Mouse (Mus musculus) neural tube, embryonic 11.5 days (tissue): ENCODE data around the gene Lmna. TPM values are rescaled to one million over a fixed set of nuclear protein-coding genes. Genes with fewer than 3 reads are reported as not detected.

Source experiments
- ATAC-seq: fragments of 200-750 bp; cut with Nextera tagmentation; 2 replicates; pipeline ENCODE4 v1.8.0; 2017; ENCODE audit warnings: moderate number of reproducible peaks, mild to moderate bottlenecking, moderate TSS enrichment, moderate library complexity; ENCODE audit not compliant: insufficient read depth, low FRiP score, low TSS enrichment
- DNase-seq: peaks from one replicate; pipeline ENCODE4 v3.0.0-alpha.2; 2015; ENCODE audit warnings: low spot score
- H3K27ac ChIP-seq: fragments of 300-500 bp; sonication (generic); 2 replicates; pipeline ENCODE4 v1.5.1; 2014; ENCODE audit warnings: low read depth, mild to moderate bottlenecking, low read length
- H3K27me3 ChIP-seq: fragments of 300-500 bp; sonication (generic); 2 replicates; pipeline ENCODE4 v1.6.1; 2014; ENCODE audit warnings: mild to moderate bottlenecking, low read length, mixed read lengths; ENCODE audit not compliant: control insufficient read depth, insufficient read depth
- H3K36me3 ChIP-seq: fragments of 300-500 bp; sonication (generic); 2 replicates; pipeline ENCODE4 v1.6.1; 2014; ENCODE audit warnings: mild to moderate bottlenecking, low read length, moderate library complexity, mixed read lengths; ENCODE audit not compliant: control insufficient read depth, insufficient read depth
- H3K4me1 ChIP-seq: fragments of 300-500 bp; sonication (generic); 2 replicates; pipeline ENCODE4 v1.6.1; 2014; ENCODE audit warnings: low read length, mixed read lengths; ENCODE audit not compliant: control insufficient read depth, insufficient read depth
- H3K4me2 ChIP-seq: fragments of 300-500 bp; sonication (generic); 2 replicates; pipeline ENCODE4 v1.6.1; 2014; ENCODE audit warnings: low read depth, mild to moderate bottlenecking, moderate library complexity
- H3K4me3 ChIP-seq: fragments of 300-500 bp; sonication (generic); 2 replicates; pipeline ENCODE4 v1.5.1; 2014; ENCODE audit warnings: low read depth, low read length
- H3K9ac ChIP-seq: fragments of 300-500 bp; sonication (generic); 2 replicates; pipeline ENCODE4 v1.6.1; 2014; ENCODE audit warnings: mild to moderate bottlenecking, low read length
- H3K9me3 ChIP-seq: fragments of 300-500 bp; sonication (generic); 2 replicates; pipeline ENCODE4 v1.6.1; 2016; ENCODE audit warnings: low read length; ENCODE audit not compliant: control insufficient read depth
- WGBS: fragments of 180-500 bp; shearing (Covaris S2); extraction: QIAGEN DNeasy Blood & Tissue Kit; methylation state at CpG from one replicate; pipeline ENCODE4 v1.1.7; 2014; 5-methylcytosine and 5-hydroxymethylcytosine counted together
- polyA plus RNA-seq: library from polyadenylated mRNA; unstranded; fragments of >200 nt; fragmentation: Nextera tagmentation; extraction: Ambion mirVana; gene quantifications from 2 replicates; pipeline ENCODE4 v1.2.1, GENCODE M21; 2014

The Lmna gene
- polyA plus RNA-seq, 1 experiment from 2014 or later = 17.4 TPM

DNA sequence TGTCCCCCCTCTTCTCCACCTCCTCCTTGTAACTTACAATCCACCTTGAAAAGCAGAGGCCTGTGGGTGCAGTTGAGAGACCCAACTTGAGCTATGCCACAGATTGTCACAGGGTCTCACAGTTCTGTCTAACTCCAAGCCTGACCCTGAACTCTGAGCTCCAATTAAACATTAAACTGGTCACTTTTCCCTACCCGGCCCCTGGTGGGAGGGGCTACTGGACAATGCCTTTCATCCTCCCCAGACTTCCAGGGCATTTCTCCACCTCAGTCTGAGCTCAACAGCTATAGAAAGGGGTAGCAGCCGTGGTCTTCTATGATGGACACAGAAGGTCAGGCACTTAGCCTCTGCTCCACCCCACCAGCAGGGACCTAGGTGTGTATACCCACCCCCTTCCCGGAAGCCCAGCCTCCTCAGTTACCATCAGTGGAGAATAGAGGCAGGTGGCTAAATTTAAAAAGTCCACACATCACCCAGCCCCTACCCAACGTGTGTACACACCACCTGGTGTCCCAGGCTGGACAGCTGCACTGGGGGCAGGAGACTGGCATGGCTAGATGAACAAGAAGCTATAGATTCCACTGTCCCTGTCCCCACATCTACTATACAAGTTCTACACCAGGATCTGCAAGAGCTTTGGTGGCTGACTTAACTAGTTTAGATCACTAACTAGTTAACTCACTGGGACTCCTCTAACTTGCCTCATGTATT, 8.9 kb downstream of the Lmna start:
- H3K27ac ChIP-seq = no peak overlapping the region

DNA sequence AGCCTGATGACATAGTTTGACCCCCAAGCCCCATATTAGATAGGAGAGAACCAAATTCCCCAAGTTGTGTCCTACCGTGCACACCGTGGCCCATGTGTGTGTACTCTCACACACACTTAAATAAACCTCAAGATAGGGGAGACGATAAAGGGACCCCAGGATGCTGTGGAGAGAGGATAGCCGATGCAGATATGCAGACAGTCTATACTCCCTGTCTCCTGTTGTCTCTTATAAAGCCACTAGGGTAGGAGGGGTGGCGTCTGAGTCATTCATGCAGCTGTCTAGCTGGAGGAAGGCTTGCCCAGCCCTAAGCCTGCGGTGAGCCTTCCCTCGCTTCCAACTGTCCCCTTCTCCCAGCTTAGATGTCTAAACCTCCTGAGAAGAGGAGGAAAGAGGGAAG, 9.7 kb downstream of the Lmna start:
- WGBS = 77% methylated on average over 7 of the region's 7 CpGs
- Histone ChIP-seq H3K9me3 (no peaks in the 10 kb centered on the region), H3K4me1 (no peaks in the 10 kb centered on the region), H3K9ac (no peak overlapping the region), H3K4me2 (no peak overlapping the region), H3K27me3 (peaks cover 20% of the 10 kb centered on the region), H3K36me3 (no peaks in the 10 kb centered on the region), H3K27ac (no peak overlapping the region), H3K4me3 (no peak overlapping the region)
- DNase-seq (peak; percentile 5), ATAC-seq (no peak)

More for the DNA sequence above, 8.9 kb downstream of the Lmna start:
- H3K27me3 ChIP-seq = peaks cover 20% of the 10 kb centered on the region
- no peak overlapping the region for H3K4me2 ChIP-seq
- WGBS = 40% methylated on average over 4 of the region's 4 CpGs
- ATAC-seq = no peak
- H3K4me3 ChIP-seq = no peak overlapping the region
- H3K4me1 ChIP-seq = no peaks in the 10 kb centered on the region
- no peak for DNase-seq
- H3K9me3 ChIP-seq = no peaks in the 10 kb centered on the region
- H3K36me3 ChIP-seq = no peaks in the 10 kb centered on the region
- H3K9ac ChIP-seq = no peak overlapping the region

DNA sequence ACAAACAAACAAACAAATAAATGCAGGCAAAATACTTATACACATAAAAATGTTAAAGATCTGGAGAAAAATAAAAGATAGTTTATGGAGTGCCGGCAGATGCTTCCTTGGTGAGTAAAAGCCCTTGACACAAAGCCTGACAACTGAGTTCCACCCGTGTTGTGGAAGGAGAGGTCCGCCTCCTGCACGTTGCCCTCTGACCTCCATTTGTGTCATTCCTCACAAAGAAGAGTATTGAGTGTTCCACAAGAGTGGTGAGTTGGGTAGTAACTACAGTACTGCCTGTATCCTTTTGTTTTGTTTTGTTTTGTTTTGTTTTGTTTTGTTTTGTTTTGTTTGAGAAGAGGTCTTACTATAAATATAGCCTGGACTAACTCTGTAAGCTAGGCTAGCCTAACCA, 10.2 kb downstream of the Lmna start:
- Histone ChIP-seq H3K9ac (no peak overlapping the region), H3K4me2 (no peak overlapping the region), H3K9me3 (no peaks in the 10 kb centered on the region), H3K27ac (no peak overlapping the region), H3K36me3 (no peaks in the 10 kb centered on the region), H3K27me3 (peaks cover 20% of the 10 kb centered on the region), H3K4me1 (no peaks in the 10 kb centered on the region), H3K4me3 (no peak overlapping the region)
- WGBS = 72% methylated on average over 4 of the region's 4 CpGs
- no peak for ATAC-seq
- DNase-seq = peak; percentile 6

DNA sequence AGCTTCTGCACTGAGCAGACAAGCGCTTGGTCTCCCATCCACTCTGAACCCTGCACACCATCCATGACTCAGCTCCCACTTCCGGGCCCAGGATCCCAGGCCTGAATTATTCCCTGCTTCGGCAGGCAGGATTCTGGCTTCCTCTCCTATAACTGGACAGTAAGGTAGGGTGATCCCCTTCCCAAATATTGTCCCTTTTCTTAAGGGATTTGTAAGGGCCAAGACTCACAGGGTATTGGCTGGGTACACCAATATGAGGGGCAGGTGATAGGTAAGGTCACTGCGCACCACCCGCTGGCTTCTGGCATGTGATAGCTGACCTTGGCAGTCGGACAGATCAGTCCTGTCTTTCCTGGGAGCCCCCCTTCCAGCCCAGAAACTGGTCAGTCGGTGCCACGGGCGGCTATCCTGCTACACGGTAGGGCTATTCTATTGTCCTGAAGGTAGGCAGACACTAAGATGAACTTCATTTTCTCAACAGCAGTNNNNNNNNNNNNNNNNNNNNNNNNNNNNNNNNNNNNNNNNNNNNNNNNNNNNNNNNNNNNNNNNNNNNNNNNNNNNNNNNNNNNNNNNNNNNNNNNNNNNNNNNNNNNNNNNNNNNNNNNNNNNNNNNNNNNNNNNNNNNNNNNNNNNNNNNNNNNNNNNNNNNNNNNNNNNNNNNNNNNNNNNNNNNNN, 13.9 kb downstream of the Lmna start:
- 79% methylated on average over 10 of the region's 10 CpGs for WGBS
- no peak for DNase-seq

DNA sequence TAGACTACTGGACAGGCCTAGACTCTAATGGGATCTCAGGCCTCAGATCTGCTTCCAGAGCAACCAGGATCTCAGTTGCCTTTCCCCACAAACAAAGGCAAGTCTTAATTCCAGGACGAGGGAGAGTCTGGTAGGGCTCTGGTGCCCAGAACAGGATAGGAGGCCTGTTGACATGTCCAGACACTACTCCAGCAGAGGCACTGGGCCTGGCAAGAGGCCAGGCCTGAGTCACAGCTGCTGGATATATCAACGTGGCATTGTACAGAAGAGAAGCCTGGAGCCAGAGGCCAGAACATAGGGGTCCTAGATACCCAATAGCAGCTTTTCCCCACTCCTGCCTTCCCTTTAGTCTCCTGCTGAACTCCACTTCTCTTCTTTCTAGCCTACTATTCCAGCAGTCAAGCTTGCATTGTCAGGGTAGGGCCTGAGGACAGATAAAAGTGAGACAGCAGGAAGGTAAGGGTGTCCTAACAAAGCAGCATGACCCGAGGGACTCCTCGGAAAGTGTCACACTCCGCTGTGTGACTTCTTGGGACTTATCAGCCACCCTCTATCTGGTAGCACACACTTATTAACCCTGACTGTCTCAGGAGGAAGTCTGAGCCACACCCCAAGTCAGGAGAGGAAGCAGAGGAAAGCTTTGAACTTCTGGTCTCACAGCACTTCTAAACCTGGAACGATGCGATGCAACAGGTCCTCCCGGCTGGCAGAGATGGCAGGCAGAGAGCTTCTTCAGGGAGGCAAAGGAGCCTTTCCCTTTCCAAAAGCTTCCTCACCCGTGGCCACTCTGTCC, 14.7 kb downstream of the Lmna start:
- DNase-seq = no peak
- no peak for ATAC-seq
- 80% methylated on average over 9 of the region's 9 CpGs for WGBS

More for the DNA sequence above, 13.9 kb downstream of the Lmna start:
- Histone ChIP-seq H3K4me1 (0 out of 2 replicates have a peak, but pooled peaks cover 8% of the 10 kb centered on the region), H3K9me3 (no peaks in the 10 kb centered on the region), H3K4me2 (no peak overlapping the region), H3K9ac (no peak overlapping the region), H3K27me3 (peaks cover 2% of the 10 kb centered on the region; the same call in 1 of the 2 replicates), H3K27ac (no peak overlapping the region), H3K4me3 (no peak overlapping the region), H3K36me3 (no peaks in the 10 kb centered on the region)
- no peak for ATAC-seq

DNA sequence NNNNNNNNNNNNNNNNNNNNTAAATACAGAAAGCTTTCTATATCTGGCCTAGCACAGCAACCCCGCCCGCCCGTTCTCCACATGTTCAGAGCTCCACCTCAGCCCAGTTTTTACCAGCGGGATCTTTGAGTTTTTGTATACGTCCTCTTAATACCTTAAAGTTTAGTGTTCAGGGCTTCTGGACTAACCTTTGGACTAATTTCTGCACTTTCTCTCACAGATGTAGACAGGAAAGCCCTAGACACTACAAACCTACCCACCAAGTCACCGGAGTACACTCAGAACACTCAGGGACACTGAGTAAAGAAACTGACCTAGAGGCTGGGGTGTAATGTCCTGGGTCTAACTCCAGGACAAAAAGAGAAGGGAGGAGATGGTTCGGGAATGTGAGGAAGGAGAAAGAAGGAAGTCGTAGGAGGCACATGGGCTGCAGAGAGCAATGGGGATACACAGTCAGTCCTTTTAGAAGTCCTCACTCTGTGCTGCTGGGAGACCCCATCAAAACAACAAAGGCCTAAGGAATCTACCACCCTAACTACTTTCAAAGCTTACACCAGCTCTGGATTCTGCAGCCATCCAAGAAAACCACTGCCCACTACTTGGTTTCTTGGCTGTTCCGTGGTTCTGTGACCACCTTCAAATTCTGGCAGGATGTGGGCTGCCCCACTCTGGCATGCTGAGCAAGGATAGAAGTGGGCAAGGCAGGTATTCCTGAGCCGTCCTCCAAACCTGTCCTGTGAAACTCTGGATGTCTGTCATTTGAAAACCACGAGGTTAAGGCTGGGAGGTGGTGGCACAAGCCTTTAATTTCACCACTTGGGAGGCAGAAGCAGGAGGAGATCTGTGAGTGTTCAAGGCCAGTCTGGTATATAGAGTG, 15.8 kb downstream of the Lmna start:
- 0 out of 2 replicates have a peak, but pooled peaks cover 8% of the 10 kb centered on the region for H3K4me1 ChIP-seq
- no peak for DNase-seq
- no peak for ATAC-seq
- H3K4me2 ChIP-seq = peak overlapping the region; percentile 77; the same call in 1 of the 2 replicates
- 79% methylated on average over 11 of the region's 11 CpGs for WGBS
- no peaks in the 10 kb centered on the region for H3K36me3 ChIP-seq
- H3K27ac ChIP-seq = no peak overlapping the region
- no peak overlapping the region; the same call in 1 of the 2 replicates for H3K9ac ChIP-seq
- no peak overlapping the region for H3K4me3 ChIP-seq
- H3K9me3 ChIP-seq = no peaks in the 10 kb centered on the region
- H3K27me3 ChIP-seq = no peaks in the 10 kb centered on the region

More for the DNA sequence above, 14.7 kb downstream of the Lmna start:
- no peaks in the 10 kb centered on the region for H3K27me3 ChIP-seq
- no peak overlapping the region for H3K27ac ChIP-seq
- H3K9me3 ChIP-seq = no peaks in the 10 kb centered on the region
- H3K9ac ChIP-seq = no peak overlapping the region
- H3K4me1 ChIP-seq = 0 out of 2 replicates have a peak, but pooled peaks cover 8% of the 10 kb centered on the region
- H3K36me3 ChIP-seq = no peaks in the 10 kb centered on the region
- no peak overlapping the region for H3K4me3 ChIP-seq
- no peak overlapping the region for H3K4me2 ChIP-seq

DNA sequence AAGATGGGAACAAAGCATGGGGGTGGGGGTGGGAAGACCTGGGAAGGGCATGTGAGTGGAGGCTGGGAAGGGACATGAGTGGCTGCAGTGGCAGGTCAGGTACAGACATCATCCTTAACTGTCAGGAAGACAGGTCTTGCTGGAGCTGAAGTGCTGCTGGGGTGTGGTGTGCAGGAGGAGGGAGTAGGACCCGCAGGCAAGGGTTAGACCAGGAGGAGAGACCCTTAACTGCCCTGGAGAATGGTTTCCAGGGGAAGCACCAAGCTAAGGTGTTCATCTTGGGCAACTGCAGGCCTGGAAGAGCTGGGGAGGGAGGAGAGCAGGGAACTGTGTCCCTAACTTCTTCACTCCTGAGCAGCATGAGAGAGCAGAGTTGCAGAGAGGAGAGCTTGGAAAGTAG, 22.4 kb downstream of the Lmna start:
- H3K27me3 ChIP-seq = peaks cover 37% of the 10 kb centered on the region
- H3K4me1 ChIP-seq = peaks cover 7% of the 10 kb centered on the region; the same call in 1 of the 2 replicates
- ATAC-seq (no peak), DNase-seq (no peak)
- H3K4me3 ChIP-seq = no peak overlapping the region
- no peaks in the 10 kb centered on the region for H3K36me3 ChIP-seq
- no peak overlapping the region for H3K9ac ChIP-seq
- no peak overlapping the region for H3K27ac ChIP-seq
- no peaks in the 10 kb centered on the region for H3K9me3 ChIP-seq
- 71% methylated on average over 1 of the region's 1 CpGs for WGBS
- H3K4me2 ChIP-seq = no peak overlapping the region

DNA sequence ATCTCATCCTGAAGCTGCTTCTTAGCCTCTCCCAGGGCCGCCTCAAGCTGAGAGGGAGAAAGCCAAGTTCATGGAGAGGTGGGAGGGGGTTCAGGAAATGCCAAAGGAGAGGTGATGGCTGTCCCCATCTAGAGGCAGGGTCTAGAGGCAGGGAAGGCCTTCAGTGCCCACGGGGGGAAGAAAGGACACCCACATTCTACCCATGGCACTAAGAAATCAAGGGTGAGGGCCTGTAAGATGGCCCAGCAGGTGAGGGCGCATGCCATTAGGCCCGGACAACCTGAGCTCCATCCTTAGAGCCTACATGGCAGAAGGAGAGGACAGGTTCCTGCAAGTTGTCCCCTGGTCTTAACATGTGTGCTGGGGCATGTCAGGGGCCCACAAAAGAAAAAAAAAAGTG, 22.9 kb downstream of the Lmna start:
- ATAC-seq = no peak
- peaks cover 7% of the 10 kb centered on the region; the same call in 1 of the 2 replicates for H3K4me1 ChIP-seq
- peaks cover 41% of the 10 kb centered on the region for H3K27me3 ChIP-seq
- no peak overlapping the region for H3K4me2 ChIP-seq
- WGBS = 70% methylated on average over 4 of the region's 4 CpGs
- no peak overlapping the region for H3K9ac ChIP-seq
- no peak overlapping the region for H3K4me3 ChIP-seq
- no peaks in the 10 kb centered on the region for H3K36me3 ChIP-seq
- no peaks in the 10 kb centered on the region for H3K9me3 ChIP-seq
- DNase-seq = no peak
- H3K27ac ChIP-seq = no peak overlapping the region
